Mouse (Mus musculus) cortical plate, adult 2 months (tissue): Measurements from ENCODE around the gene Ccnt1.

Experiments used
- CTCF ChIP-seq: fragments of 200-500 bp; IDR thresholded peaks from 2 replicates; pipeline ENCODE4 v1.5.1; 2011; ENCODE audit warnings: mild to moderate bottlenecking, control low read depth, low read length; ENCODE audit not compliant: insufficient read depth; ENCODE audit errors: extremely low read depth
- POLR2A ChIP-seq: fragments of 200-500 bp; IDR thresholded peaks from 2 replicates; pipeline ENCODE4 v1.6.1; 2011; ENCODE audit warnings: mild to moderate bottlenecking, low read length, control low read depth; ENCODE audit not compliant: insufficient read depth; ENCODE audit errors: extremely low read depth

DNA sequence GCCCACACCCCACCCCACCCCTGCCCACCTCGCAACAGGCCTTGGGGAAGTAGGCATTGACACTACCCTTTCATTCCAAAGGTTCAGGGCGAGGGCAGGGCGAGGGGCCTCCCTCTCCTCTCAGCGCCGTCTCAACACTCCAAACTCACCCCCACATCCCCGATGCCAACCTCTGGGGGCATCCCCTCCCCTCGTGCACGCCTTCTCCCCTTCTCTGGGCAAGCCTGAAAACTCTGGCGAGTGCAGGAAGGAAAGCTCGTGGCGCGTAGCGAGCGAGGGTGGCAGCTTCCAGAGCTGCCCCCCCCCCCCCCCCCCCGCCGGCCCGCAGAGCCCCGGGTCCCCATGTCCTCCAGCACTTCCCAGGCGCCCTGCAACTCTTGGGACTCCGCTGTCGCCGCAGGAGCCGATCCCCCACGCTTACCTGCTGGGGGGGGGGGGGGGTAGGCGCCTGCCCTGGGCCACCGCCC is 38.1 kb upstream of the Ccnt1 start:
- no peak for TF ChIP-seq POLR2A
- TF ChIP-seq CTCF: no peak
